Mouse (Mus musculus) lung, embryonic 14.5 days (tissue): ENCODE data around the gene Jarid2. TPM values are rescaled to one million over a fixed set of nuclear protein-coding genes. Genes with fewer than 3 reads are reported as not detected.

ENCODE experiments used
- ATAC-seq: fragments of 200-750 bp; cut with Nextera tagmentation; 2 replicates; pipeline ENCODE4 v1.8.0; 2017; ENCODE audit warnings: mild to moderate bottlenecking, moderate TSS enrichment, moderate library complexity; ENCODE audit not compliant: insufficient read depth
- DNase-seq: peaks from one replicate; pipeline ENCODE4 v3.0.0-alpha.2; 2015
- H3K27ac ChIP-seq: fragments of 300-500 bp; sonication (generic); 2 replicates; pipeline ENCODE4 v1.5.1; 2014; ENCODE audit warnings: low read depth, mild to moderate bottlenecking, moderate library complexity
- H3K27me3 ChIP-seq: fragments of 300-500 bp; sonication (generic); 2 replicates; pipeline ENCODE4 v1.6.1; 2014; ENCODE audit warnings: low read length, control low read depth; ENCODE audit not compliant: insufficient read depth
- H3K36me3 ChIP-seq: fragments of 300-500 bp; sonication (generic); 2 replicates; pipeline ENCODE4 v1.6.1; 2014; ENCODE audit warnings: control low read depth; ENCODE audit not compliant: insufficient read depth
- H3K4me1 ChIP-seq: fragments of 300-500 bp; sonication (generic); 2 replicates; pipeline ENCODE4 v1.6.1; 2014; ENCODE audit warnings: antibody characterized with exemption, control low read depth; ENCODE audit not compliant: insufficient read depth
- H3K4me2 ChIP-seq: fragments of 300-500 bp; sonication (generic); 2 replicates; pipeline ENCODE4 v1.6.1; 2014; ENCODE audit warnings: mild to moderate bottlenecking
- H3K4me3 ChIP-seq: fragments of 300-500 bp; sonication (generic); 2 replicates; pipeline ENCODE4 v1.5.1; 2014; ENCODE audit warnings: low read depth, low read length
- H3K9ac ChIP-seq: fragments of 300-500 bp; sonication (generic); 2 replicates; pipeline ENCODE4 v1.6.1; 2014
- H3K9me3 ChIP-seq: fragments of 300-500 bp; sonication (generic); 2 replicates; pipeline ENCODE4 v1.6.1; 2016; ENCODE audit warnings: low read depth, low read length, control low read depth
- CTCF ChIP-seq: IDR thresholded peaks from 2 replicates; pipeline ENCODE4 v1.5.1; 2016; ENCODE audit warnings: antibody characterized with exemption, low read depth
- WGBS: fragments of 180-500 bp; shearing (Covaris S2); extraction: QIAGEN DNeasy Blood & Tissue Kit; methylation state at CpG from one replicate; pipeline ENCODE4 v1.1.7; 2014; 5-methylcytosine and 5-hydroxymethylcytosine counted together
- polyA plus RNA-seq: library from polyadenylated mRNA; unstranded; fragments of >200 nt; fragmentation: Nextera tagmentation; extraction: Ambion mirVana; gene quantifications from 2 replicates; pipeline ENCODE4 v1.2.1, GENCODE M21; 2014

Jarid2 gene
- polyA plus RNA-seq, 1 experiment from 2014 or later, result 18.4 TPM

GRCm38 (mm10) chr13:44948320-44949250, 219.3 kb downstream of the Jarid2 start:
- no peak for ATAC-seq
- no peak overlapping the region for H3K9ac ChIP-seq
- H3K4me2 ChIP-seq, result no peak overlapping the region
- 0 out of 2 replicates have a peak, but pooled peaks cover 4% of the 10 kb centered on the region for H3K36me3 ChIP-seq
- 75% methylated on average over 16 of the region's 16 CpGs for WGBS
- TF ChIP-seq CTCF, result no peak
- H3K27ac ChIP-seq, result no peak overlapping the region
- no peak overlapping the region for H3K4me3 ChIP-seq
- no peaks in the 10 kb centered on the region for H3K9me3 ChIP-seq
- no peaks in the 10 kb centered on the region; the same call in 1 of the 2 replicates for H3K4me1 ChIP-seq
- DNase-seq, result no peak
- H3K27me3 ChIP-seq, result no peaks in the 10 kb centered on the region

DNA sequence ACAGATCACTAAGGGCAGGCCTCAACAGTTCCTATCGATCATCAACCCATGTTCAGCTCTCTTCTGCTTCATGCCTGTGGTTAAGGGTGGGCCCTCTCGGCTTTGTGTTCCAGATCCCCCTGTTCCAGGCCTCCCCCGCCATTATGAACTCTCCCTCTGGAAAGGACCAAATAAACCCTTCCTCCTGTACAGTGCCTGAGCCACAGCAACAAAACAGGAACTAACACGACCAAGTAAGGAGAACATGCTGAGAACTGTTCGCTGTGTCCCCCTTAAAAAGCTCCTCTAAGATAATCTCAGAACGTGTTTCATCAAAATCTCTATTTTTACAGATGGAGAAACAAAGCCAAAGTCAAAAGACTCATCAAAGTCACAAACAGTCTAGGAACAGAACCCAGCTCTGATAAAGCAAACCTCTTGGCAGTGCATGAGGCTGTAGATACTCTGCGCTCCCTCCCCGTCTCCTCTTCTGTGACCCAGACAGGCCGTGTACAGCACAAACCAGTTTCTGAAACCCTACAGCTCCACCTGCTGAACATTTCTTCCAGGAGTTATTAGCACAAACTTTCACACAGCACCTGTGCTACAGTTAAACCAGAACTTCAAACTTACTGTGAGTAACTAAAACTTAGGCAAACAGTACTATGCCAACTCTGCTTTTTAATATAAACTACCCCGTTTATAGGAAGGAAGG, 223.3 kb downstream of the Jarid2 start:
- peak; percentile 28; the same call in 1 of the 2 replicates for TF ChIP-seq CTCF
- Histone ChIP-seq H3K9ac (no peak overlapping the region), H3K4me3 (no peak overlapping the region), H3K4me2 (no peak overlapping the region), H3K9me3 (no peaks in the 10 kb centered on the region), H3K27ac (no peak overlapping the region), H3K36me3 (0 out of 2 replicates have a peak, but pooled peaks cover 13% of the 10 kb centered on the region), H3K4me1 (no peaks in the 10 kb centered on the region; the same call in 1 of the 2 replicates), H3K27me3 (no peaks in the 10 kb centered on the region)
- 60% methylated on average over 10 of the region's 10 CpGs for WGBS
- DNase-seq (peak; percentile 52), ATAC-seq (no peak)

DNA sequence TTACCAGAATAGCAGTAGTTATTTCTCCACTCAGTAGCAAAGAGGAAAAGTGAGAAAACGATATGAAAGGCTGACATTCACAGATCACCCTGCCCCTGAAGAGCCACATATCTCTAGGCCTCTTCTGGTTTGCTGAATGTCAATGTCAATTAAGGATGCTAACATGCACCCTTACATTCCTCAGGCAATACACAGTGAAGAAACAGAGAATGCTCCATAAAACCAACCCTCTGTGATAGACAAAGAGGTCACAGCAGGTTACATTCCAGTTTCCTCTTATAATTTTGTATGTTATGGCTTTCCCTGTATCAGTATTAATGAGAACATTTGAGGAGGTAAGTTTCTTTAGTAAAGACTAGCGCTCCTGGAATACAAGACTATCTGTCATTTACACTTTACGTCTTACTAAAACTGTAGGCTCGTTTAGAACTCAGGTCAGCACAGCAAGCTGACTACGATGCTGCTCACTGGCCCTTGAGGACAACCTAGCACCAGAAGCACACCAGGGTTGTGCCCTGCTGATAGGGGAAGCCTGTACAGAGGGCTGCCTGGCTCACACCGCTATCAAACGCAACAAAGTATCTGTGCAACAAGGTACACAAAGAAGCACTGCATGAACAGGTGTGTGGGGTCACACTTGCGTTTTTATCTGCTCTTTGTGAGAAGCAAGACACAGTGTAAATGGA, 224.4 kb downstream of the Jarid2 start:
- TF ChIP-seq CTCF, result no peak
- Histone ChIP-seq H3K27me3 (no peaks in the 10 kb centered on the region), H3K4me3 (no peak overlapping the region), H3K4me1 (no peaks in the 10 kb centered on the region), H3K4me2 (no peak overlapping the region), H3K9me3 (no peaks in the 10 kb centered on the region), H3K9ac (no peak overlapping the region), H3K36me3 (peaks cover 18% of the 10 kb centered on the region; the same call in 1 of the 2 replicates), H3K27ac (no peak overlapping the region)
- 66% methylated on average over 8 of the region's 8 CpGs for WGBS
- no peak for ATAC-seq
- DNase-seq, result no peak

DNA sequence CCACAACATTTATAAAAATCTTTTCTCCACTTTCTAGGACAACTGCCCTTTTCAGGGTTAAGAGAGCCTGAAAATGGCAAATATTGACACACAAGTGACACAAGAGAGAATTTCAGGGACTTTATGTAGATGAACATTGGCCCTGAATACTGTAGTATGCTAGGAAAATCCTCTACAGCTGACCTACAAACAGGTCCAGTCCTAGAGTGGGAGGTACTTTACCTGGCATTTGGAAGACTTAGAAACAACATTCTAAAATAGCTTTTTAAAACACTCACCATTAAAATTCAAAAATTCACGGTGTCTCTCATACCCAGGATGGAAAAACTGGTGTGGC, 224.9 kb downstream of the Jarid2 start:
- WGBS, result 81% methylated on average over 1 of the region's 1 CpGs
- no peak overlapping the region for H3K9ac ChIP-seq
- H3K27me3 ChIP-seq, result no peaks in the 10 kb centered on the region
- no peak for TF ChIP-seq CTCF
- no peak for ATAC-seq
- H3K27ac ChIP-seq, result no peak overlapping the region
- H3K36me3 ChIP-seq, result peaks cover 18% of the 10 kb centered on the region; the same call in 1 of the 2 replicates
- H3K4me1 ChIP-seq, result no peaks in the 10 kb centered on the region
- DNase-seq, result no peak
- H3K4me2 ChIP-seq, result no peak overlapping the region
- H3K4me3 ChIP-seq, result no peak overlapping the region
- no peaks in the 10 kb centered on the region for H3K9me3 ChIP-seq

DNA sequence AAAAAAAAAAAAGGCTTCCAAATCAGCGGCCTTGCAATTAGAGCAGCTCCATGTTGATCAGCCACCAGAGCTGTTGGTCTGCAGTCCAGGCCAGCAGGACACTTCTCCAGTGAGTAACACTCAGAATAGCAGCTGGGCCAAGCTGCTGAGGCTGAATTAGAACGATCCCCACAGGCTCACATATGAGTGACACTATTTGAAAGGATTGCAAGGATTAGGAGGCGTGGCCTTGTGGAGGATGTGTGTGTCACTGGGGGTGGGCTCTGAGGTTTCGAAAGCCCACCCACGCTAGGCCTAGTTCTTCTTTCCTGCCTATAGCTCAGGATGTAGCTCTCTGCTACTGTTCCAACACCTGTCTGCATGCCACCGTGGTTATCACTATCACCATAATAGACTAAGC, 226.5 kb downstream of the Jarid2 start:
- TF ChIP-seq CTCF, result no peak
- Histone ChIP-seq H3K9ac (no peak overlapping the region), H3K9me3 (no peaks in the 10 kb centered on the region), H3K4me1 (no peaks in the 10 kb centered on the region), H3K4me2 (no peak overlapping the region), H3K36me3 (peaks cover 20% of the 10 kb centered on the region; the same call in 1 of the 2 replicates), H3K27me3 (no peaks in the 10 kb centered on the region), H3K4me3 (no peak overlapping the region), H3K27ac (no peak overlapping the region)
- DNase-seq, result no peak
- ATAC-seq, result no peak
- 83% methylated on average over 6 of the region's 6 CpGs for WGBS

DNA sequence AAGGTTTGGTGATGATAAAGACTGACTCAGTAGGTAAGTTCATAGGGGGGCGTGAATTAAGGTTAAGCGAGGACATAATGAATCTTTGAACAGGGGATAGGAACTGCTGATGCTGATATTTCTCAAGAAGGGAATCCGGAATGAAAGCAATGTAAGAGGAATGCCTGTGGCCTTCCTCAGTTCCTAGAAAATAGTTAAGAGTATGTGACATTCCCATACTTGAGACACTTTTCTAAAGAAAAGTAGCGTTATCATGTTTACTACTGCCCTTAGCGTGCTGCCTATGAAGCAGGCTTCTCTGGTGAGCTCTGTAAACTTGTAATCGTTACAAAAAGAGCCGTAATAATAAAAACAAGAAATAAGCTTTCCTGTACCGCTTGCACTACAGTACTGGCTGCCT, 227.8 kb downstream of the Jarid2 start:
- Histone ChIP-seq H3K4me2 (no peak overlapping the region), H3K4me1 (no peaks in the 10 kb centered on the region), H3K9me3 (no peaks in the 10 kb centered on the region), H3K36me3 (peaks cover 18% of the 10 kb centered on the region; the same call in 1 of the 2 replicates), H3K27me3 (no peaks in the 10 kb centered on the region), H3K4me3 (no peak overlapping the region), H3K27ac (no peak overlapping the region), H3K9ac (no peak overlapping the region)
- WGBS, result 81% methylated on average over 8 of the region's 8 CpGs
- no peak for DNase-seq
- ATAC-seq, result no peak
- no peak for TF ChIP-seq CTCF
